Mouse (Mus musculus) brain, adult 2 months (tissue): ENCODE measurements around the gene Olfr1290.

ENCODE experiments used
- DNase-seq: peaks from one replicate; pipeline ENCODE4 v3.0.0; 2011; ENCODE audit warnings: low read depth, low spot score

The Olfr1290 gene

DNA sequence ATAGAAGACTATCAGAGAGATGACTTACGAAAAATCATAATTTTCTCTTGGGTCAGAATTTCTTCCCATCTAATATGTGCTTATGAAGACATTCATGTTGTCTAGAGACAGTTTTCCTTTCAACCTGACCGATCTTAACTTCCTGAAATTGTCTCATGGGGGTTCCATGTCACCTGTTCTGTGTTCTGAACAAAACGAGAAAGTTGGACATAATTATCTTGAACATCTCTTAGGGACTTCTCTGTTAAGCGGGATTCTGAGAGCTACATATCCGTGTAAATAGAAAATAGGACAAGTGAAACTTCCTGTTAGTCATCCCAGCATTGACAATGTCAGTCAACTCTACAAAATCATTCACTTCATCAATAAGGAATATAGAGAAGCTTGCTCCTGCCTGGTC, at the start of gene Olfr1290:
Gene Olfr1290 (minus strand): TSS at position 101 of the 400 bp plus-strand sequence.
- DNase-seq: no peak

DNA sequence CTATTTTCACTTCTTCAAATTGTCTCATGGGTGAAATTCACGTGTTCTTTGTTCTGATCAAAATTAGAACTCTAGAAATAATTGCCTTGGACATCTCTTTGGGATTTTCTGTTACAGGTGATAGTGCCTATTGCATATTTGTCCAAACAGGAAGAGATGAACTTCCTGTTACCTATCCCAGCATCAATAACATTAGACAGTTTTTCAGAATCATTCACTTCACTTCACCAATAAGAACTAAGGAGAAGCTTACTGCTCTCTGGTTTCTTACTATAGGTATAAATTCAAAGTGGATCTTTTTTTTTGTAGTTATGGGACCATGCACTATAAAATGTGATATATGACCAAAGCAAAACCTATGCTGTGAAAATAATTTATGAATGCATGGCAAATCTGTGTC, 46.6 kb upstream of the Olfr1290 start, which contains the start of gene Olfr1294:
Gene Olfr1294 (minus strand): TSS at position 101 of the 400 bp plus-strand sequence.
- no peak for DNase-seq

- no peak for DNase-seq
Observed at GRCm38 (mm10) chr2:111524903-111525302, 31.3 kb upstream of the Olfr1290 start, which contains the start of gene Olfr1293-ps. Gene Olfr1293-ps (plus strand): TSS chr2:111525203.

- DNase-seq: no peak
Observed at GRCm38 (mm10) chr2:111517451-111517850, 23.8 kb upstream of the Olfr1290 start.

DNA sequence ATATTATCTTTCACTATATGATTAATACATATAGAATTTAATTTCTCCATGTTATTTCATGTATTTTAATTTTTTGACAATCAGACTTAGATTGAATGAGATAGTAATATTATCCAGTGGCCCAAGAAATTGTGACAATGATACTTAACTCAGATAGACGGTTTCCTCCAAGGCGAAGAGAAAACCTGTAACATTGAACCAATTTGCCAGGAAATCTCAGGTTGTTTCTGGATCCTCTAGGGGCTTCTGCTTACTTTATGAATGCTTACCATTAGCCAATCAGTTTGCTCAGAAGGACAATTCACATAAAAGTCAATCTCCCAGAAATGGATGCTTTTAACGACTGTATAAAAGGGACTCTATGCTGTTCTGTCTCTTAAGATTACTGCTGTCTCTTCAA, 3.3 kb upstream of the Olfr1290 start, which contains the start of gene Olfr1291-ps1:
Gene Olfr1291-ps1 (plus strand): TSS at position 301 of the 400 bp plus-strand sequence.
- no peak for DNase-seq

DNA sequence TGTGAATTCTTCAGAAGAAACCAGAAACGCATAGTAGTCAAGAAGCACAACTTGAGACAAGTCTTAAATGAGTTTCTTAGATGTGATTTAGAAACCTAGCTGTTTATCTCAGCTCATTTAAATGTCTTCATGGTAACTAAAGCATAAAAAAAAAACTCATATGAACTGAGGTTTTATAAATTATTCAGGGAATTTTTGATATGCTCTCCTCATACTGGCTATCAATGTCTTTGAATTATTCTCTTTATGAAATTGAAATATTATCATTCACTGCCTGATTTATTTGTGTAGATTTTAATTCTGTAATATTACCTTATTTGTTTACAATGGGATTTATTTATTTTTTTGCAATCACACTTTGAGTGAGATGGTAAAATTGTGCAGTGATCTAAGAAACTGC, 13.1 kb downstream of the Olfr1290 start, which contains the start of gene Olfr1289:
Gene Olfr1289 (plus strand): TSS at position 301 of the 400 bp plus-strand sequence.
- no peak for DNase-seq

DNA sequence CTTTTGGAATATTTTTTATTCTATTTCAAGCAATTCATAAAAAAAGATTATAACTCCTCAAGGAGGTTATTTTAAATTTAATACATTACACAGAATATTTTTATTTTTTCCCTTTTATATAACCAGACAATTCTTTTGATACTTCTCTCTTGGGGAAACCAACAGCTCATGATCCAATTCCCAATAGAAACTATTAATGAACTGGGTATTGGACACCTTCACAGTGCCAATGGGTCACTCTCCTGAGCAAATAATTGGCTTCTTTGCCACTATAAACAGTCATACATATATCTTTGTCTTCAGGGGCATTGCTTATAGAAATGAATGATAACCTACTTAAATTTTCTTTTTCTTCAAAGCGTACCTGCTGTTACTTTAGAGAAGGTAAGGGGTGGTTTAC, 19.8 kb downstream of the Olfr1290 start, which contains the start of gene Olfr1288:
Gene Olfr1288 (plus strand): TSS at position 301 of the 400 bp plus-strand sequence.
- DNase-seq: no peak

DNA sequence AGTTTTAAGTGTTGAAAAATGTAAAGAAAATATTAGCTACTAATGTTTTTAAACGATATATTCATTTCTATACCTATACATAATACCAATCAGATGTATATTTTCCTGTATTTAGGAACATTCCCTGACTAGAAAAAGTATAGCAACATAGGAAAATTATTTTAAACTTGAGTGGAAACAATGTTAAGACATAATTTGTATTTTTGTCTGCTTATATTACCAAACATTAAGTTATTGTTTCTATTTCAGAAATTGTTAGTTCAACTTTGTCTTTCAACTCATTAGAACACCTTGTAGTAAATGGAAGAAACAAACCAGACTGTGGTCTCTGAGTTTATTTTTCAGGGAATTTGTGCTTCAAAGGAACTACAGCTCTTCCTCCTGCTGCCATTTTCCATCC, 44.8 kb downstream of the Olfr1290 start, which contains the start of gene Olfr1287:
Gene Olfr1287 (plus strand): TSS at position 301 of the 400 bp plus-strand sequence.
- DNase-seq: no peak
